Mouse (Mus musculus) limb, embryonic 14.5 days (tissue): Measurements from ENCODE around the gene Thoc6. TPM values are rescaled to one million over a fixed set of nuclear protein-coding genes. Genes with fewer than 3 reads are reported as not detected.

Experiments used
- ATAC-seq: fragments of 200-750 bp; cut with Nextera tagmentation; 2 replicates; pipeline ENCODE4 v1.8.0; 2017; ENCODE audit warnings: low read depth, moderate number of reproducible peaks, moderate TSS enrichment; ENCODE audit not compliant: low FRiP score
- DNase-seq: peaks from one replicate; pipeline ENCODE4 v3.0.0-alpha.2; 2015; ENCODE audit warnings: low spot score
- H3K27ac ChIP-seq: fragments of 300-500 bp; sonication (generic); replicated peaks from 2 replicates; pipeline ENCODE4 v1.5.1; 2014; ENCODE audit warnings: low read depth, mild to moderate bottlenecking, low read length, moderate library complexity, mixed read lengths
- H3K27me3 ChIP-seq: fragments of 300-500 bp; sonication (generic); 2 replicates; pipeline ENCODE4 v1.6.1; 2014; ENCODE audit warnings: low read length, mixed read lengths; ENCODE audit not compliant: control insufficient read depth, insufficient read depth
- H3K36me3 ChIP-seq: fragments of 300-500 bp; sonication (generic); 2 replicates; pipeline ENCODE4 v1.6.1; 2014; ENCODE audit warnings: mild to moderate bottlenecking, low read length, moderate library complexity, mixed read lengths; ENCODE audit not compliant: control insufficient read depth, insufficient read depth
- H3K4me1 ChIP-seq: fragments of 300-500 bp; sonication (generic); 2 replicates; pipeline ENCODE4 v1.6.1; 2014; ENCODE audit warnings: antibody characterized with exemption, low read length, mixed read lengths; ENCODE audit not compliant: control insufficient read depth, insufficient read depth
- H3K4me2 ChIP-seq: fragments of 300-500 bp; sonication (generic); replicated peaks from 2 replicates; pipeline ENCODE4 v1.6.1; 2014; ENCODE audit warnings: low read depth, mild to moderate bottlenecking, low read length, moderate library complexity; ENCODE audit not compliant: severe bottlenecking
- H3K4me3 ChIP-seq: fragments of 300-500 bp; sonication (generic); replicated peaks from 2 replicates; pipeline ENCODE4 v1.5.1; 2014; ENCODE audit warnings: low read length
- H3K9ac ChIP-seq: fragments of 300-500 bp; sonication (generic); 2 replicates; pipeline ENCODE4 v1.6.1; 2014; ENCODE audit warnings: mild to moderate bottlenecking, low read depth, low read length, moderate library complexity; ENCODE audit not compliant: severe bottlenecking
- H3K9me3 ChIP-seq: fragments of 300-500 bp; sonication (generic); 2 replicates; pipeline ENCODE4 v1.6.1; 2016; ENCODE audit warnings: low read length; ENCODE audit not compliant: control insufficient read depth
- POLR2A ChIP-seq: fragments of 200-500 bp; IDR thresholded peaks from 2 replicates; pipeline ENCODE4 v1.8.0; 2012; ENCODE audit warnings: inconsistent platforms, mild to moderate bottlenecking, moderate library complexity, borderline replicate concordance; ENCODE audit not compliant: insufficient read depth, insufficient read length; ENCODE audit errors: extremely low read depth
- WGBS: fragments of 180-500 bp; shearing (Covaris S2); extraction: QIAGEN DNeasy Blood & Tissue Kit; methylation state at CpG from one replicate; pipeline ENCODE4 v1.1.7; 2014; 5-methylcytosine and 5-hydroxymethylcytosine counted together
- polyA plus RNA-seq, 2 experiments: library from polyadenylated mRNA; depleted of rRNA in 1 of 2; stranded (reverse) in 1 of 2; unstranded in 1 of 2; fragments of >200 nt; fragmentation: Nextera tagmentation in 1 of 2; extraction: Ambion mirVana in 1 of 2; gene quantifications; 2 replicates each; pipeline versions ENCODE4 v1.2.1 to v1.2.3; 2012 to 2014

Thoc6 gene
- polyA plus RNA-seq (2012; rRNA removed) (45.5 and 51.2 TPM in 2 replicates), polyA plus RNA-seq (2014; fragmentation: Nextera tagmentation; extraction: Ambion mirVana) (41.8 and 44.2 TPM in 2 replicates)

GRCm38 (mm10) chr17:23673424-23674073 lies at the start of gene Thoc6, which contains the start of gene Hcfc1r1:
TSS of gene Thoc6 (minus strand) at chr17:23673882.
TSS of gene Hcfc1r1 (plus strand) at chr17:23673596.
- ATAC-seq (peak; percentile 91), DNase-seq (peak; percentile 95)
- H3K9me3 ChIP-seq = no peaks in the 10 kb centered on the region
- peak within 1 kb of the TSS; percentile 60 for H3K9ac ChIP-seq
- peaks cover 32% of the 10 kb centered on the region for H3K4me1 ChIP-seq
- peaks cover 7% of the 10 kb centered on the region; the same call in 1 of the 2 replicates for H3K27me3 ChIP-seq
- peak within 1 kb of the TSS; percentile 62 for H3K4me3 ChIP-seq
- under 1% methylated on average over 45 of the region's 45 CpGs for WGBS
- peak within 1 kb of the TSS; percentile 81 for H3K27ac ChIP-seq
- H3K4me2 ChIP-seq = peak within 1 kb of the TSS; percentile 96
- peaks cover 19% of the 10 kb centered on the region for H3K36me3 ChIP-seq
- TF ChIP-seq POLR2A = 0 out of 2 replicates have a peak, but pooled peaks have one; percentile 48

- Histone ChIP-seq H3K27ac (0 out of 2 replicates have a peak within 1 kb of the TSS, but pooled peaks have one; percentile 19), H3K4me2 (no peak within 1 kb of the TSS), H3K4me3 (no peak within 1 kb of the TSS), H3K4me1 (peaks cover 6% of the 10 kb centered on the region; the same call in 1 of the 2 replicates), H3K36me3 (no peaks in the 10 kb centered on the region), H3K9me3 (no peaks in the 10 kb centered on the region), H3K9ac (no peak within 1 kb of the TSS), H3K27me3 (no peaks in the 10 kb centered on the region)
- ATAC-seq (peak; percentile 23; the same call in 1 of the 2 replicates), DNase-seq (no peak)
- 52% methylated on average over 7 of the region's 7 CpGs for WGBS
- TF ChIP-seq POLR2A = no peak
Measured at GRCm38 (mm10) chr17:23722376-23723125, 48.9 kb upstream of the Thoc6 start, which contains the start of gene 1520401A03Rik. TSS of gene 1520401A03Rik (minus strand) at chr17:23722783.

- Histone ChIP-seq H3K36me3 (no peaks in the 10 kb centered on the region), H3K27ac (no peak overlapping the region), H3K9ac (no peak overlapping the region), H3K4me2 (no peak overlapping the region), H3K4me1 (peaks cover 6% of the 10 kb centered on the region; the same call in 1 of the 2 replicates), H3K9me3 (no peaks in the 10 kb centered on the region), H3K27me3 (no peaks in the 10 kb centered on the region), H3K4me3 (no peak overlapping the region)
- TF ChIP-seq POLR2A = no peak
- ATAC-seq (no peak), DNase-seq (no peak)
- WGBS = 96% methylated on average over 2 of the region's 2 CpGs
Measured at GRCm38 (mm10) chr17:23721886-23722285, 48.2 kb upstream of the Thoc6 start.

GRCm38 (mm10) chr17:23719455-23719854 lies 45.8 kb upstream of the Thoc6 start:
- no peak overlapping the region for H3K9ac ChIP-seq
- no peaks in the 10 kb centered on the region for H3K36me3 ChIP-seq
- H3K27me3 ChIP-seq = no peaks in the 10 kb centered on the region
- no peak overlapping the region for H3K4me2 ChIP-seq
- H3K9me3 ChIP-seq = no peaks in the 10 kb centered on the region
- H3K4me3 ChIP-seq = no peak overlapping the region
- no peak overlapping the region for H3K27ac ChIP-seq
- ATAC-seq (no peak), DNase-seq (no peak)
- H3K4me1 ChIP-seq = no peaks in the 10 kb centered on the region
- no peak for TF ChIP-seq POLR2A
- WGBS = 25% methylated on average over 1 of the region's 1 CpGs

- Histone ChIP-seq H3K4me2 (no peak overlapping the region), H3K4me3 (no peak overlapping the region), H3K9ac (no peak overlapping the region), H3K27ac (no peak overlapping the region), H3K27me3 (no peaks in the 10 kb centered on the region), H3K36me3 (no peaks in the 10 kb centered on the region), H3K9me3 (no peaks in the 10 kb centered on the region), H3K4me1 (no peaks in the 10 kb centered on the region)
- ATAC-seq (no peak), DNase-seq (no peak)
- 63% methylated on average over 2 of the region's 2 CpGs for WGBS
- TF ChIP-seq POLR2A = no peak
Measured at GRCm38 (mm10) chr17:23717003-23717402, 43.3 kb upstream of the Thoc6 start.
